ENCODE assay signal across 15 mouse cellular contexts in genomic region chr2:45055926-45056325, GRCm38 (mm10).
A peak's percentile ranks its signal among the peaks of the same experiment; 100 is the strongest.
DNase-seq lines count a peak whose midpoint lies in the region; ATAC-seq and TF ChIP-seq lines count a peak whose summit lies in the region.
"Had no signal": no experiment of that assay in that cellular context is flagged by ENCODE, and none has a peak within 500 bp of the region (broad histone marks: within the 10 kb centered on the region; RNA-seq: fewer than 3 reads in every experiment).

No protein-coding gene starts in this region.

- no peak for TF ChIP-seq EP300 in stomach, postnatal 0 days (optimal IDR thresholded peaks at IDR 0.05)

- DNase-seq in heart, adult 18-20 months: no peak
- DNase-seq in stomach, postnatal 0 days (ENCODE audit: low spot score): no peak
- DNase-seq in liver, embryonic 11.5 days (ENCODE audit: low spot score): no peak
- no peak for DNase-seq in cerebellum, adult 18-20 months
- no peak for DNase-seq in frontal cortex, postnatal 36 days (ENCODE audit: low spot score in 2 of 2)
- DNase-seq: adrenal gland, postnatal 25 days; cerebellum, adult 8-10 months; forebrain, postnatal 0 days; kidney, postnatal 10 days; thymus, postnatal 4 days had no signal

- peak; percentile 27; the same call in 1 of the 2 replicates for ATAC-seq in heart, embryonic 13.5 days (ENCODE audit: extremely low read depth, insufficient number of reproducible peaks, low FRiP score, low TSS enrichment)
- peak; percentile 51; the same call in 1 of the 2 replicates for ATAC-seq in stomach, embryonic 15.5 days (ENCODE audit: insufficient read depth, low FRiP score, low read depth)
- no peak for ATAC-seq in stomach, postnatal 0 days (ENCODE audit: low FRiP score, low TSS enrichment)
- ATAC-seq in liver, embryonic 11.5 days (replicated peaks; ENCODE audit: low FRiP score): peak; percentile 85
- ATAC-seq: forebrain, postnatal 0 days; hindbrain, postnatal 0 days had no signal

- no peaks in the 10 kb centered on the region for H3K9me3 ChIP-seq in heart, embryonic 13.5 days
- H3K9me3 ChIP-seq in stomach, embryonic 15.5 days: no peaks in the 10 kb centered on the region
- H3K9me3 ChIP-seq in stomach, postnatal 0 days (ENCODE audit: control insufficient read depth, low read length): no peaks in the 10 kb centered on the region
- no peaks in the 10 kb centered on the region for H3K9me3 ChIP-seq in liver, embryonic 11.5 days (ENCODE audit: control insufficient read depth, low read length)
- H3K9me3 ChIP-seq: limb, embryonic 15.5 days; midbrain, embryonic 12.5 days had no signal

- peaks cover 78% of the 10 kb centered on the region for H3K4me1 ChIP-seq in heart, embryonic 13.5 days
- H3K4me1 ChIP-seq in stomach, embryonic 15.5 days: 0 out of 2 replicates have a peak, but pooled peaks cover 10% of the 10 kb centered on the region
- H3K4me1 ChIP-seq in stomach, postnatal 0 days (replicated peaks; ENCODE audit: control insufficient read depth, insufficient read depth): no peaks in the 10 kb centered on the region
- H3K4me1 ChIP-seq in liver, embryonic 11.5 days (replicated peaks; ENCODE audit: control insufficient read depth, insufficient read depth, low read length): peaks cover 74% of the 10 kb centered on the region

- H3K4me3 ChIP-seq in heart, embryonic 13.5 days: no peak overlapping the region
- no peak overlapping the region for H3K4me3 ChIP-seq in stomach, embryonic 15.5 days (replicated peaks)
- no peak overlapping the region for H3K4me3 ChIP-seq in stomach, postnatal 0 days (ENCODE audit: low read depth, low read length)
- H3K4me3 ChIP-seq in liver, embryonic 11.5 days (ENCODE audit: low read depth, low read length): no peak overlapping the region
- H3K4me3 ChIP-seq: limb, embryonic 15.5 days; midbrain, embryonic 12.5 days had no signal

- H3K9ac ChIP-seq in heart, embryonic 13.5 days: no peak overlapping the region
- no peak overlapping the region for H3K9ac ChIP-seq in stomach, embryonic 15.5 days
- H3K9ac ChIP-seq in stomach, postnatal 0 days (ENCODE audit: low read length): no peak overlapping the region
- H3K9ac ChIP-seq in liver, embryonic 11.5 days (ENCODE audit: low read depth, low read length): peak overlapping the region; percentile 59
- H3K9ac ChIP-seq: forebrain, postnatal 0 days; limb, embryonic 15.5 days; midbrain, embryonic 12.5 days had no signal

- H3K27me3 ChIP-seq in heart, embryonic 13.5 days (replicated peaks): no peaks in the 10 kb centered on the region
- H3K27me3 ChIP-seq in stomach, embryonic 15.5 days (replicated peaks): no peaks in the 10 kb centered on the region
- no peaks in the 10 kb centered on the region for H3K27me3 ChIP-seq in stomach, postnatal 0 days (ENCODE audit: control insufficient read depth, insufficient read depth, low read length)
- H3K27me3 ChIP-seq in liver, embryonic 11.5 days (replicated peaks; ENCODE audit: control insufficient read depth, insufficient read depth, low read length): no peaks in the 10 kb centered on the region
- H3K27me3 ChIP-seq: midbrain, embryonic 12.5 days had no signal

- peak overlapping the region; percentile 56 for H3K27ac ChIP-seq in heart, embryonic 13.5 days (replicated peaks)
- H3K27ac ChIP-seq in stomach, embryonic 15.5 days: no peak overlapping the region
- H3K27ac ChIP-seq in stomach, postnatal 0 days (replicated peaks): no peak overlapping the region
- peak overlapping the region; percentile 87 for H3K27ac ChIP-seq in liver, embryonic 11.5 days (ENCODE audit: low read depth, low read length)
- H3K27ac ChIP-seq: hindbrain, postnatal 0 days; midbrain, embryonic 12.5 days had no signal

- peak overlapping the region; percentile 14 for H3K4me2 ChIP-seq in heart, embryonic 13.5 days
- H3K4me2 ChIP-seq in stomach, embryonic 15.5 days: no peak overlapping the region
- no peak overlapping the region for H3K4me2 ChIP-seq in stomach, postnatal 0 days (replicated peaks; ENCODE audit: low read depth)
- H3K4me2 ChIP-seq in liver, embryonic 11.5 days: peak overlapping the region; percentile 59
- H3K4me2 ChIP-seq: limb, embryonic 15.5 days; midbrain, embryonic 12.5 days had no signal

- no peak for TF ChIP-seq CTCF in stomach, postnatal 0 days (IDR thresholded peaks at IDR 0.05; ENCODE audit: low read depth)

- no peaks in the 10 kb centered on the region for H3K36me3 ChIP-seq in heart, embryonic 13.5 days
- H3K36me3 ChIP-seq in stomach, embryonic 15.5 days: no peaks in the 10 kb centered on the region
- H3K36me3 ChIP-seq in stomach, postnatal 0 days (ENCODE audit: control insufficient read depth, insufficient read depth, low read length): no peaks in the 10 kb centered on the region
- H3K36me3 ChIP-seq in liver, embryonic 11.5 days (ENCODE audit: control insufficient read depth, insufficient read depth, low read length): peaks cover 3% of the 10 kb centered on the region; the same call in 1 of the 2 replicates
- H3K36me3 ChIP-seq: limb, embryonic 15.5 days; midbrain, embryonic 12.5 days had no signal

- WGBS in heart, embryonic 13.5 days: 53% methylated on average over 6 of the region's 6 CpGs
- WGBS in stomach, embryonic 15.5 days: 61% methylated on average over 6 of the region's 6 CpGs
- 60% methylated on average over 6 of the region's 6 CpGs for WGBS in stomach, postnatal 0 days
- WGBS in liver, embryonic 11.5 days: 48% methylated on average over 6 of the region's 6 CpGs

Comparison
In these comparisons a context has a peak if more than half of its experiments do, and no peak if none do; other contexts are left out.
1. H3K27ac ChIP-seq: peak in heart, embryonic 13.5 days (single experiment) and liver, embryonic 11.5 days (single experiment); none in stomach, embryonic 15.5 days (single experiment) and stomach, postnatal 0 days (single experiment).
2. H3K4me2 ChIP-seq: peak in heart, embryonic 13.5 days (single experiment) and liver, embryonic 11.5 days (single experiment); none in stomach, embryonic 15.5 days (single experiment) and stomach, postnatal 0 days (single experiment).